In the genomic region with DNA sequence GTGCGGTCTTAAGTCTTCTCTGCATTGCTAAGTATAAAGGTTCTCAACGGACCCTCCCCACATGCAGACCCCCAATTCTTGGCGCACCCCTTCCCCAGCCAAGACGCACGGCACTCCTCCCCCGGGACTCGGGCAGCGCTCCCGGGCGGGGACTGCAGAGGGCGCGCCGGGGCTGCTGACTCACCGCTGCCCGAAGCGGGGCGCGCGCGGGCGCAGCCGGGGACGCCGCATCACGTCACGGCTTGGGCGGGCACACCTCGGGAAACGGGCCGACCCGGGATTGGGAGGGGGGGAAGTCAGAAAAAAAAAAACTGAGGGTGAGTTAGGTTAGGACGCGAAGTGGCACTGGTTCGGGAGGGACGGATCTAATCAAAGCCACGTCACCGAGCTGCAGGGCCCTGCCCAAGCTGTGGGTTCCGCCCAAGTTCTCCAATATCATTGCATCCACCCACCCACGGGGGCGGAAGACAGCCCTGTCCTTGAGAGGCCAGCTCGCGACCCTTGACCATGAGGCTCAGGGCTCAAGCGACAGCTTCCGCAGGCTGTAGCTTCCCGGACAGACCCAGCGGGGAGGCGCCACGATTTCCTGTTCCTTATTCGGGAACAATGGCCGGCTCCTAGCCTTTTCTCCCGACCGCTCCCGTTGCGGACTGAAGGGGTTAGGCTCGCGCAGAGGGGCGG, we compare ENCODE assay signal across 8 mouse cellular contexts. TPM values are rescaled to one million over a fixed set of nuclear protein-coding genes. Genes with fewer than 3 reads are reported as not detected.
DNase-seq lines count a peak whose midpoint lies in the region; ATAC-seq lines count a peak whose summit lies in the region.

No protein-coding gene starts in this region.

- peak overlapping the region; percentile 100 for H3K27ac ChIP-seq in hindbrain, embryonic 15.5 days (replicated peaks)

- H3K9me3 ChIP-seq in hindbrain, embryonic 15.5 days = no peaks in the 10 kb centered on the region
- no peaks in the 10 kb centered on the region for H3K9me3 ChIP-seq in megakaryocyte, embryonic 14.5 days

- peak overlapping the region; percentile 87 for H3K4me3 ChIP-seq in hindbrain, embryonic 15.5 days
- H3K4me3 ChIP-seq in megakaryocyte, embryonic 14.5 days (replicated peaks) = peak overlapping the region; percentile 99

- H3K27me3 ChIP-seq in hindbrain, embryonic 15.5 days = no peaks in the 10 kb centered on the region
- H3K27me3 ChIP-seq in megakaryocyte, embryonic 14.5 days (replicated peaks) = no peaks in the 10 kb centered on the region

- H3K4me2 ChIP-seq in hindbrain, embryonic 15.5 days = peak overlapping the region; percentile 96

- peak; percentile 25 for ATAC-seq in hindbrain, embryonic 15.5 days (ENCODE audit: low FRiP score, low read depth)

- DNase-seq in ZHBTc4 (ENCODE audit: low read depth, low spot score) = peak; percentile 96
- peak; percentile 91 to 95 for DNase-seq in cerebellum, postnatal 36 days
- peak; percentile 94 to 95 for DNase-seq in frontal cortex, postnatal 36 days (ENCODE audit: low spot score in 2 of 2)
- DNase-seq in left cerebral cortex, adult 8-10 months (ENCODE audit: low spot score in 2 of 2) = peak; percentile 90 to 92
- DNase-seq in right cerebral cortex, postnatal 14 days = peak; percentile 95
- peak; percentile 95 for DNase-seq in urinary bladder, postnatal 25 days (ENCODE audit: low spot score)

- WGBS in hindbrain, embryonic 15.5 days = under 1% methylated on average over 55 of the region's 57 CpGs

- H3K4me1 ChIP-seq in hindbrain, embryonic 15.5 days (replicated peaks) = peaks cover 49% of the 10 kb centered on the region
- peaks cover 72% of the 10 kb centered on the region for H3K4me1 ChIP-seq in megakaryocyte, embryonic 14.5 days

- peaks cover 23% of the 10 kb centered on the region for H3K36me3 ChIP-seq in hindbrain, embryonic 15.5 days
- peaks cover 74% of the 10 kb centered on the region for H3K36me3 ChIP-seq in megakaryocyte, embryonic 14.5 days (replicated peaks; ENCODE audit: low read length)

- peak overlapping the region; percentile 97 for H3K9ac ChIP-seq in hindbrain, embryonic 15.5 days

RNA-seq across cellular contexts. Expression of gene Midn, which starts 0.7 kb away (rescaled TPM):
- 22.6 and 26.0 TPM in 2 replicates for polyA plus RNA-seq in hindbrain, embryonic 15.5 days (2015; fragmentation: Nextera tagmentation; extraction: Ambion mirVana)
- 10 to 100 TPM; 48.5 to 76.4 (median 64.1) TPM for total RNA-seq in left cerebral cortex, adult 8-10 months (2022)
- polyA plus RNA-seq in megakaryocyte, embryonic 14.5 days (2012; ENCODE audit: insufficient read depth, low replicate concordance) = 171 and 203 TPM in 2 replicates

RNA-seq across cellular contexts. Expression of gene Cbarp, which starts 8.1 kb away (rescaled TPM):
- 61.4 and 71.3 TPM in 2 replicates for polyA plus RNA-seq in hindbrain, embryonic 15.5 days (2015; fragmentation: Nextera tagmentation; extraction: Ambion mirVana)
- total RNA-seq in left cerebral cortex, adult 8-10 months (2022) = 100 to 1,000 TPM; 328 to 363 (median 358) TPM
- polyA plus RNA-seq in megakaryocyte, embryonic 14.5 days (2012; ENCODE audit: insufficient read depth, low replicate concordance) = 4.8 and 11.7 TPM in 2 replicates

RNA-seq across cellular contexts. Expression of gene Atp5d, which starts 10.3 kb away (rescaled TPM):
- 503 and 517 TPM in 2 replicates for polyA plus RNA-seq in hindbrain, embryonic 15.5 days (2015; fragmentation: Nextera tagmentation; extraction: Ambion mirVana)
- 100 to 1,000 TPM; 306 to 342 (median 330) TPM for total RNA-seq in left cerebral cortex, adult 8-10 months (2022)
- 1,192 and 1,533 TPM in 2 replicates for polyA plus RNA-seq in megakaryocyte, embryonic 14.5 days (2012; ENCODE audit: insufficient read depth, low replicate concordance)

RNA-seq across cellular contexts. Expression of gene Cirbp, which starts 17.0 kb away (rescaled TPM):
- polyA plus RNA-seq in hindbrain, embryonic 15.5 days (2015; fragmentation: Nextera tagmentation; extraction: Ambion mirVana) = 295 and 319 TPM in 2 replicates
- total RNA-seq in left cerebral cortex, adult 8-10 months (2022) = 100 to 1,000 TPM; 124 to 159 (median 143) TPM
- 27.7 and 39.5 TPM in 2 replicates for polyA plus RNA-seq in megakaryocyte, embryonic 14.5 days (2012; ENCODE audit: insufficient read depth, low replicate concordance)

RNA-seq across cellular contexts. Expression of gene 1600002K03Rik, which starts 24.0 kb away (rescaled TPM):
- polyA plus RNA-seq in hindbrain, embryonic 15.5 days (2015; fragmentation: Nextera tagmentation; extraction: Ambion mirVana) = 10.1 and 12.7 TPM in 2 replicates
- total RNA-seq in left cerebral cortex, adult 8-10 months (2022) = 1 to 10 TPM; 4.1 to 6.0 (median 5.5) TPM
- polyA plus RNA-seq in megakaryocyte, embryonic 14.5 days (2012; ENCODE audit: insufficient read depth, low replicate concordance) = 3.0 and 7.7 TPM in 2 replicates

Comparison
In these comparisons a context has a peak if more than half of its experiments do, and no peak if none do; other contexts are left out.
1. Peak in every context shown above with its lines: DNase-seq, ATAC-seq, H3K4me3 ChIP-seq and H3K27ac ChIP-seq.